Mouse (Mus musculus) frontal cortex, postnatal 25 days (tissue): ENCODE measurements around the gene Stk40.
"Not testable (repeated sequence)": the region's sequence is repeated elsewhere in the genome, so short reads cannot be mapped to it uniquely, and the experiment has no call there.

Experiments used
- DNase-seq, 2 experiments: peaks; one replicate each; pipeline ENCODE4 v3.0.0; 2022; ENCODE audit warnings: low spot score in 2 of 2

Stk40 gene

DNA sequence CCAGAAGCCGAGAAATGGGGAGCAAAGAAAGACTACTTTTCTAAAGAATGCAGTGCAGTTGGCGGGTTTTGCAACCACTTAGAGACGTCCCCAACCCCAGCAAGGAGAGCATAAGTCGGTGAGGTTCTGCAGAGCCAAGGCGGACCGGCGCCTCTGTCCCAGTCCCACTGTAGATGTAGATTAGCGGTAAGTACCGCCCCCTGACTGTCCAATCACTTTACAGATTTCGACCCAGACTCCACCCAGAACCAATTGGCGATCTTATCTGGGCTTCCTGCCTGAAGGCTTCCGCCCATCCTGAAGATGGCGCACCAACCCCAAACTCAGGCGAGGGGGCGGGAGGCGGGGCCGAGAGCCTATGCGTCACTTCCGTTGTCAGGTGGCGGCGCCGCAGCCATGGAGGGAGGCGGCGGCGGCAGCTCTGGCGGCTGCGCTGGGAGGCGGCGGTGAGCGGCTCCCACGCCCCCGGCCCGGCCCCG is at the start of gene Stk40:
TSS of gene Stk40 (plus strand) at position 368 of the 479 bp plus-strand sequence.
- DNase-seq: peak; percentile 83 to 90

DNA sequence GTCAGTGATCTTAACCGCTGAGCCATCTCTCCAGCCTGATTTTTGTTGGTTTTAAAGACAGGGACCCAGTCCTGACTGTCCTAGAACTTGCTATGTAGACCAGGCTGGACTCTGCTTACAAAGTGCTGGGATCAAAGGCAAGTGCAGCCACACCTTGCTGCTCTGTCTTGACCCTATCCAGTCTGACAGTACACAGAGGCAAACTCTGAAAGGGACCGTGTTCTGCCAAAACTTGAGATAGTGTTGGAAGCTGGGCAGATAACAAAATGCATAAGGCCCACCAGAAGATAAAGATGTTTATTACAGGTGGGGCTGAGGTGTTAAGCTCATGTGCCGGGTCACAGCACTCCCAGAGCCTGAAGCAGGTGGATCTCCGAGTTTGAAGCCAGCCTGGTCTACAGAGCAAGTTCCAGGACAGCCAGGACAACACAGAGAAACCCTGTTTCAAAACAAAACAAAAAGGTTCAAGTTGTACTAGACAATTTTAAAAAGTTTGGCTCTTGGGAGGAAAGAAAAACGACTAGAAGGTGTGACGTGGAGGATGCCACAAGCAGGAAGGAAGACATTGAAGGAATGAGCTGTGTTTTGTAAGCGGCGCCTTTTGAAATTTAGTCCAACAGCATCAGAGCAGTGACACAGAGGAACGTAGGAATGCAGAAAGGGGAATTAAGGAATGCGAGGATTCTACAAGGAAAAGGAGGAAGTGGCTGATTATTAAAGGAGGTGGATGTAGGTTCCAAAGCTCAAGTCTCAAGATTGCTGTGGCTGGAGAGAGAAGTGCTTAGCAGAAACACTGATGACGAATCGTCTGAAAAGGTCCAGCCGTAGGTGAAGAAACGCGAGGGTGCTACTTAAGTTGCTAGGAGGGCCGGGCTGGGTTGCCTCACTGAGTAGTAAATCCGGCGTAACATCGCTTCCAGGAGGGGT is 46.3 kb upstream of the Stk40 start:
- no peak for DNase-seq

DNA sequence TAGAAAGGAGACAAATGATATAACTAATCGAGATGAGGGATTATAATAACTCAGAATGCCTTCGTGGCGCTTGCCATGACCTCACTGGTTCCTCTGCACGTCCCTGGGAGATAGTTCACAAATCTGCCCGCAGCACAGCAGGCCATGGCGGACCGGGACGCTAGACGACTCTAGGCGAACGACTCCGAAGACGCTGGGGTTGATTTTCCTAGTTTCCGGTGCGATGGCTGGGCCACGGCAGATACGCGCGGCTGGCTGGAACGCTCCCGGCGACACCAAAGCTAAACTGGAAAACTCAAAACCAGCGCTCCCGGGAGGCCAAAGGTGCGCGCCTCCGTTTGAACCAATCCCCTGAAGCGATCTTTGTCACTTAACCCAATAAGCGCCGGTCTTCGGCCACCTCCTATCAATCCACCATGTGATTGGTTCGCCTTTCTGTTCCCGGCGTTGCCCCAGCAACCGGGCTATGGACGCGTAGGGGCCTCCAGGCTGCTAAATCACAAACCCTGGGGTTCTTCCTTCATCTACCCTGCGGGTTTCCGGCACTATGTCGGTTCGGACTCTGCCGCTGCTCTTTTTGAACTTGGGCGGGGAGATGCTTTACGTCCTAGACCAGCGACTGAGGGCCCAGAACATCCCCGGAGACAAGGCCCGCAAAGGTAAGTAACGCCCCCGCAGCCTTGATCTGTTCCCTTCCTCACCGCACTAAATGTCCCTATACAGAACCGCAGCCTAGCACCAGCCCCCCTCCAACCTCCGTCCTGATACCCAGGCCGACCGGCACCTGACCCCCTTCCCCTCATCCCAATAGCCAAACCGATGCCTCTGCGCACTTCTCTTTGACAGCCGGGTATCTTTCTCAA is 45.4 kb upstream of the Stk40 start, which contains the start of gene Oscp1:
TSS of gene Oscp1 (plus strand) at position 432 of the 863 bp plus-strand sequence.
- peak; percentile 78 to 86 for DNase-seq

DNA sequence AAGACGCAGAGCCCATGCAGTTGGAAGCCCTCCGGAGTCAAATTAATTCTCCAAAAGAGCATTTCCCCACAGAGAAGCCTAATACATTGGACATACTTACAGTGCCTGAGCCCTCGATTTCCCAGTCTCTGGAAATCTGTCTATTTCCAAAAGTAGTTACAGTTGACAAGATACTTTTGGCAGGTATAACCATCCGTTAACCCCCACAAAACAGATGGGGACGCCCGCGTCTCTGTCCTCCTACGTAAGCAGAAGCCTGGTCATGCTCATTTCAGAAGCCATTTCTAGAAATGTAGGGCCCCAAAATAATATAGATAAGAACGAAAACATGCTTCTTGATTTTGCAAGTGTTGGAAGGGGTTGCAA is 44.8 kb upstream of the Stk40 start:
- DNase-seq: peak; percentile 23 to 39

DNA sequence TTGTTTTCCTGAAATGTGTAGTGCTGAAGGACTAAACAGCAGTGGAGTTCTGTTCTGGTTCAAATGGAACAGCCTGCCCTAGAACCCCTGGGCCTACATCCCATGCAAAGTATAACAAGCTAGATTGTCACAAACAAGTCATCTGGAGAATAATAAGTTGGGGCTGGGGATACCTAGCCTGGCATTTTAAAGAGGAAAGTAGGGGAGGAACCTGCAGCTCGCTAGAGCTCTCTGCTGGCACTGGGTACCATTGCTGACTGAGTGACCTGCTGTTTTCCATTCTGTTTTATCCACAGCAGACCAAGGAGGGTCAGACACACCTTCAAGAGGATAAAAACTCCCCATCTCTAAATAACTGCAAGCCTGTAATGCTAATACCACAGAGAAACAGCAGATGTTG is 40.9 kb upstream of the Stk40 start:
- no peak for DNase-seq

DNA sequence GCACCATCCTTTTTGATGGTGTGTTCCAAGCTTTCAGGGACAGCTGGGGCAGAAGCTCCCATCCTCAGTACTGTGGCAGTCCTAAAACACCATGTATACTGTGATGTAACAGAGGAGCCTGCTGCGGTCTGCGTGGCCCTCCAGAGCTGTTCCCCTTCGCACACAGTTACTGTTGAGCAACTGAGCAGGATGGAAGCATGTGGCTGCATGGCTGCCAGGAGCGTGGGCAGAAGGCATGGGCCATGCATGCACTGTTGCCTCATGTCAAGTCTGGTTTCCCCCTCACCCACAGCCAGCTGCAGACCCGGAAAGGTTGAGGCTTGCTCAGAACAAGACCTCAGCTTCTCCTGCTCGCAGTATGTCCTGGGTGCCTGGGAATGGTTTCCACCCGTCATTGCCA is 38.5 kb upstream of the Stk40 start:
- no peak for DNase-seq

GRCm38 (mm10) chr4:126067401-126068077 is 36.2 kb upstream of the Stk40 start:
- DNase-seq: no peak

DNA sequence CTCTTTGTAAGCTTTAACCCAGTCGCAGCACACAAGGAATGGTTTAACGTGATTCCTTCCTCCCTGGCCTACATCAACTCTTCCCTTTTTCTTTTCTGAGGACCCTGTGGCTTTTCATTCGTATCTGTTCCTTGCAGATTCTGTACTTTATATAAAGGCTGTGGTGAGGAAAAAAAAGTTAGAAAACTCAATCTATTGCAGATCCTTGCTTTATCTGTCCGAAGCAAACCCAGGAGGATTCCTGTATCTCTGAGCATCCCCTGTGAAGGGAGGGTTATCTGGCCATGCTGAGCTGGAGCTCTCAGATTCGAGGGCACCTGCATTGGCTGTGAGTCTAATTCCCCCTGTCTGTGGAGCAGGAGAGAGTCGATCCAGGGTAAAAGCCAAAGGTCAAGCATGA is 34.9 kb upstream of the Stk40 start:
- no peak for DNase-seq

DNA sequence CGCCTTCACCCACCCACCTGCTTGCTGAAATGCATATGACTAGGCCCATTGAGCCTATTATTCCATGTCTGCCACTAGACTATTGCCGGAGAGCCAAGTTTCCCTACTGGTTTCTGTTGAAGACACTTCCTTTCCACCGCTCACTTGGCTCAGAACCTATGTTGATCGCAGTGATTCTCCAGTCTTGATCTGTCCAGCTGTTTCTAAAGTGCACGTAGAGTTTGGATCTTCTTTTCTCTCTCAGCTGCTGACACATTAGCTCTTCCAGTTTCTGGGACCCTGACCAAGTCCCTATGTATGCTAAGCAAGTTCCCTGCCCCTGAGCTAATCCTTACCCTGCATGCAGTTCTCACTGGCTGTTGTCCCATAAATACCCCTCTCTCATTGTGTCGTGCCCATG is 25.9 kb upstream of the Stk40 start:
- no peak for DNase-seq

- DNase-seq: no peak
Measured at GRCm38 (mm10) chr4:126079266-126079665, 24.5 kb upstream of the Stk40 start.

DNA sequence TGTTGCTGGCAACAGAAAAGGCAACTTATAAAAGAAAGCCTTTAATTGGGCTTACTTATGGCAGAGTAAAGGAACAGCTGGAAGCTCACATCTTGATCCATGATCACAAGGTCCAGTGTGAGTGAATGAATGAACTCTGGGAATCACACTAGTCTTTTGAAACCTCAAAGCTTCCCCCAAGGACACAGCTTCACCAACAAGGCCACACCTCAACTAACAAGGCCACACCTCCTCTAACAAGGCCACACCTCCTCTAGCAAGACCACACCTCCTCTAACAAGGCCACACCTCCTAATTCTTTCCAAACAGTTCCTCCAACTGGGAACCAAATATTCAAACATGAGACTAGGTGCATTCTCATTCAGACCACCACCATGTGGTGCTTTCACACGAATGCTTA is 22.2 kb upstream of the Stk40 start:
- DNase-seq: no peak

DNA sequence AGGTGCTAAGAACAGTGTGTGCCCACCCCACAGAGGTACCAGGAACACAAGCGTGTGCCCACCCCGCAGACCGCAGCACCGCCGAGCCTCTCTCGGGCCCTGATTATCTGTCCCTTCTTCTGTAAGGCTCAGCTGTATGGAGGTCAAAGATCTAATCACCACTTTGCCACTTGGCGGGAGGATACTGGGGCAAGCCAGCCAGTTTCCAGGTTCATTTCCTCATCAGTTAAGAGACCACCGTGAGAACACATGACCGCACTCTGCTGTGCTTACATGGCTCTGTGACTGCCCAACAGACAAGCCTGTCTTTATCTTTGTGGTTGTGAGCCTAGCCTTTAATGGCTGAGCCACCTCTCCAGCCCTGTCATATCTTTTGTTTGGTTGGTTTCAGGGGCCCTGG is 20.7 kb upstream of the Stk40 start:
- DNase-seq: no peak

DNA sequence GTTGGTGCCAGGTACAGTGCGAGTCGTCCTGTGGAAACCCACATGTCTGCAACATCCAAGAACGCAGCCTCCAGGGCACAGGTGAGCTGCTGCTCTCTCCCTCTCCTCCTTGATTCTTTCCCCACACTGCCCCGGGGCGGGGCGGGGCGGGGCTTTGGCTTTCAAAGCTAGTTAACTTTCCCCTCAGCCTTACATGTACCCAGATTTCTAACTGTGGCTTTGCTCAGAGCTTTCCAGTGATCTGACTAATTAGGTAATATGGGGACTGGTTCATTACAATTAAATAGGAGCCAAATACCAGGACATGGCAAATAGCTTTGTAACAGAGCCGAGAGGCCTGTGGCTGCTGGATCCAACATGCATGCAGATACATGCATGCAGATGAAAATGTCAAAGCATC is 19.4 kb upstream of the Stk40 start:
- DNase-seq: no peak

DNA sequence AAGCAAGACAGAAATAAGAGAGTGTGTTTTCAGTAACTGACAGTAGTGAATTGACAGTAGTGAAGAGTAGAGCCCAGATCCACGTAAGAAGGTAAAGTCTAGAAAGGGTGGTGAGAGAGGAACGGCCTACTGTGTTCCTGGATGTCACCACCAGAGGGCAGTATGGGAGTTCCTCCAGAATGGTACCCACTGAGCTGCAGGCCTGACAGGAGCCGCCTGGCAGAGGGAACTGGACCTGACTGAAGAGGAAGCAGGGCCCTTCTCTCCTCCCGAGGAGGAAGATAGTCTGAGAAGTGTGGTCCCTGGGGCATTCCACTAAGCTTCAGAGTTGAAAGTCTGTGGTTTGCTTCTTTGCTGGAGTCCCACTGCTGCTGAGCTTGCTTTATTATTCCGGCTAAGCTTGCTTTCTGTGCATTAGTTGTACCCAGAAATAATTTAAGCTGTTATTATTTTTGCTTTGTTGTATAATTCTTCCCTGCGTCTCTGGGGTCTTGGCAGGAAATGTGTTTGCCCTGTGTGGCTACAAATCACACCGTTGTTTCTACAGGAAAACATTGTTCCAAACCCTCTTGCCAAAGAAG is 17.7 kb upstream of the Stk40 start:
- DNase-seq: peak; percentile 54 to 66

GRCm38 (mm10) chr4:126090101-126090847 is 13.5 kb upstream of the Stk40 start:
- DNase-seq: no peak

GRCm38 (mm10) chr4:126090848-126091124 is 13.0 kb upstream of the Stk40 start:
- no peak for DNase-seq

DNA sequence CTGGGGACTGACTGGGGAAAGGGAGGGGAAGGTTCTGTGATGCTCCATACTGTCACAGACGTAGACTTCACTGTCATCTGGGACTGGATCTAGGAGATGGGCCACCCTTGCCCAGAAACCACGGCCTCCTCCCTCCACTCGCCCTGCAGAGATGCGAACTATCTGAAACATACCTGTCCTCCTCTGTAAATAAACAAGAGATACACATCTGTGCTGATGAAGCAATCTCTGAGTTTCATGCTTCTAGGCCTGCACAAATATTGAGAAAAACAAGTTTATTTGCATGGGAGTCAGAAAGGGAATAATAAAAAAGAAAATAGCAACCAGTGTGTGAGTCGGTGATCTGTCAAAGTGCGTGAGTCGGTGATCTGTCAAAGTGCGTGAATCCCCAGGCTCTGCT is 11.9 kb upstream of the Stk40 start:
- DNase-seq: no peak

DNA sequence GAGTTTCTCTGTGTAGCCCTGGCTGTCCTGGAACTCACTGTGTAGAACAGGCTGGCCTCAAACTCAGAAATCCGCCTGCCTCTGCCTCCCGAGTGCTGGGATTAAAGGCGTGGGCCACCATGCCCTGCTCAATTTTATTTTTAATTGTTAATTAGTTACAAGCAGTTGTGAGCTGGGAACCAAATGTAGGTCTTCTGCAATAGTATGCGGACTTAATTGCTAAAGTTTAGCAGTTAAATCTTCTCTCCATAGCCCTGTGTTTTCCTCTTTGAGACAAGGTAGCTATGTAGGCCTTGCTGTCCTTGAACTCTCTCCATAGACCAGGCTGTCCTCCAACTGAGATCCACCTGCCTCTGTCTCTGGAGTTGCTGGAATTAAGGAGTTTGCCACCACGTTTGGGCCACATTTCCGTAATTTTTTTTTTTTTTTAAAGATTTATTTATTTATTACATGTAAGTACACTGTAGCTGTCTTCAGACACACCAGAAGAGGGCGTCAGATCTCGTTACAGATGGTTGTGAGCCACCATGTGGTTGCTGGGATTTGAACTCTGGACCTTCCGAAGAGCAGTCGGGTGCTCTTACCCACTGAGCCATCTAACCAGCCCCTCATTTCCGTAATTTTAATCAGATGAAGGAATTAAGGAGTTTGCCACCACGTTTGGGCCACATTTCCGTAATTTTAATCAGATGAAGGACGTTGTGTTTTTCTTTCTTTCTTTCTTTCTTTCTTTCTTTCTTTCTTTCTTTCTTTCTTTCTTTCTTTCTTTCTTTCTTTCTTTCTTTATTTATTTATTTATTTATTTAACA is 7.9 kb upstream of the Stk40 start:
- DNase-seq: not testable (repeated sequence)

- DNase-seq: peak; percentile 89 to 91
Measured at GRCm38 (mm10) chr4:126096464-126097111, 7.2 kb upstream of the Stk40 start, which contains the start of gene Lsm10. Gene Lsm10 (plus strand): TSS chr4:126096623.
